Mouse (Mus musculus) liver, postnatal 0 days (tissue): ENCODE data around the gene Clcn3.

Experiments
- CTCF ChIP-seq: sonication (generic); IDR thresholded peaks from 2 replicates; pipeline ENCODE4 v1.5.1; 2016; ENCODE audit warnings: antibody characterized with exemption, low read depth
- EP300 ChIP-seq: IDR thresholded peaks from 2 replicates; pipeline ENCODE4 v1.6.1; 2016; ENCODE audit warnings: antibody characterized with exemption, low read depth, mild to moderate bottlenecking

GRCm38 (mm10) chr8:60889131-60889842, 93.8 kb downstream of the Clcn3 start:
- TF ChIP-seq CTCF (no peak), EP300 (no peak)
